Mouse (Mus musculus): Measurements from ENCODE around the gene Milr1.

DNA sequence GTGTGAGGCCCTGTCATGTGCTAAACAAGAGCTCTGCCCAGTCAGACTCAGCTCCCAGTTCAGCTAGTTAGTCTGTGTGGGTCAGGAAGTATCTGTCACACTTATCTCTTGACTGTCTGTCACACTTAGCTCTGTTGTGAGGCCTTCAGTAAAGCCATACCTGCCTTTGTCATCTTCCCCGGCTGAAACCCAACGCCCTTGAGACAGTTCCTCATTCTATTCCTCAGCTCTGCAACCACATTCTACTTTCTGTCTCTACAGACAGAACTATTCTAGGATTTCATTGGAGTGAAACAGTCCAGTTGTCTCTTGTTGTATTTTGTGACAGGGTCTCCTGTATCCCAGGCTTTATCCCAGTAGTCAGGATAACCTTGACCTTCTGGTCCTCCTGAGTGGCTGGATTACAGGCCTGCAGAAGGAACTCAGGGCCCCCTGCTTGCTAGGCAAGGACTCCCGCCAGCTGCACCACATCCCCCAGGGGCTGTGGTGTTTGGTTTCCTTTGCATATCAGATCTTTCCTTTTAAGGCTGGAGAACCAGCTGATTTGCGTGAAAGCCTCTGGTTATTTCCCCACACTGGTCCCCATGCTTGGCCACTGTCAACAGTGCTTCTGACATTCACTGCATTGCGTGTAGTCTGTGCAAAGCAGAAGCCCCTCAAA is 11.2 kb downstream of the Milr1 start:
- TF ChIP-seq EP300 (IDR thresholded peaks at IDR 0.05; ENCODE audit: low read depth), result peak; percentile 37; the same call in 1 of the 2 replicates
- no peak for TF ChIP-seq CTCF (IDR thresholded peaks at IDR 0.05; ENCODE audit: low read depth)
